Mouse (Mus musculus) gastrocnemius, postnatal 14 days (tissue): ENCODE results near the gene 4933411K16Rik. TPM values are rescaled to one million over a fixed set of nuclear protein-coding genes. Genes with fewer than 3 reads are reported as not detected.

ENCODE experiments used
- total RNA-seq, 2 experiments: library from RNA; stranded (reverse); gene quantifications; 2 replicates each; pipeline ENCODE4 v1.2.3; 2021

4933411K16Rik gene
- total RNA-seq, 2 experiments from 2014 or later = 0.25 to 0.42 TPM

Other genes with a start within 250 kb of the 4933411K16Rik start
- 1 to 10 TPM; 4.9 to 7.2 TPM for gene Frat1, start 222.3 kb upstream of the 4933411K16Rik start, total RNA-seq
- gene Frat2, start 204.1 kb upstream of the 4933411K16Rik start, total RNA-seq = 10 to 100 TPM; 19.9 to 28.3 TPM
- gene Rrp12, start 156.1 kb upstream of the 4933411K16Rik start, total RNA-seq = 10 to 100 TPM; 29.9 to 37.2 TPM
- 10 to 100 TPM; 22.5 to 26.7 TPM for gene Pgam1, start 140.3 kb upstream of the 4933411K16Rik start, total RNA-seq
- gene Exosc1, start 118.8 kb upstream of the 4933411K16Rik start, total RNA-seq = 10 to 100 TPM; 12.0 to 16.8 TPM
- gene Zdhhc16, start 118.8 kb upstream of the 4933411K16Rik start, total RNA-seq = 10 to 100 TPM; 18.0 to 21.3 TPM
- 1 to 10 TPM; 8.0 to 9.1 TPM for gene Mms19, start 71.1 kb upstream of the 4933411K16Rik start, total RNA-seq
- 10 to 100 TPM; 14.8 to 17.4 TPM for gene Ubtd1, start 70.5 kb upstream of the 4933411K16Rik start, total RNA-seq
- gene Ankrd2, start 16.2 kb upstream of the 4933411K16Rik start, total RNA-seq = 100 to 1,000 TPM; 113 to 188 TPM
- gene Hoga1, start 6.6 kb upstream of the 4933411K16Rik start, total RNA-seq = 1 to 10 TPM; 3.3 to 4.3 TPM
- 1 to 10 TPM; 1.7 to 1.9 TPM for gene Morn4, start 34.1 kb downstream of the 4933411K16Rik start, total RNA-seq
- gene Pi4k2a, start 38.2 kb downstream of the 4933411K16Rik start, total RNA-seq = 10 to 100 TPM; 14.0 to 14.7 TPM
- 10 to 100 TPM; 10.5 to 11.0 TPM for gene Avpi1, start 76.8 kb downstream of the 4933411K16Rik start, total RNA-seq
- gene Marveld1, start 95.2 kb downstream of the 4933411K16Rik start, total RNA-seq = 10 to 100 TPM; 11.4 to 13.9 TPM
- 10 to 100 TPM; 11.9 to 14.4 TPM for gene Zfyve27, start 111.7 kb downstream of the 4933411K16Rik start, total RNA-seq
- gene Sfrp5, start 150.0 kb downstream of the 4933411K16Rik start, total RNA-seq = 1 to 10 TPM; 4.2 to 8.9 TPM
- 1 to 10 TPM; 3.1 to 4.8 TPM for gene Golga7b, start 195.3 kb downstream of the 4933411K16Rik start, total RNA-seq